Mouse (Mus musculus) CH12.LX (cell line): ENCODE measurements at regions not wholly inside any gene's neighbourhood (a gene's known extent, or its start where the extent isn't known, plus 50 kb on each side); places are given as distances from the start of the nearest gene placed in this dataset.

Experiments used
- DNase-seq: peaks from one replicate; pipeline ENCODE4 v3.0.0-alpha.2; 2013; ENCODE audit errors: extremely low read depth
- H3K27ac ChIP-seq: 2 replicates; pipeline ENCODE4 v1.5.1; 2012; ENCODE audit warnings: low read depth, mild to moderate bottlenecking, control low read depth, moderate library complexity; ENCODE audit not compliant: insufficient read depth
- H3K27me3 ChIP-seq: replicated peaks from 2 replicates; pipeline ENCODE3; 2012; ENCODE audit warnings: inconsistent platforms
- H3K36me3 ChIP-seq, 2 experiments: replicated peaks in 1 of 2; 2 replicates each; pipeline versions ENCODE3 to v1.6.1; 2012; ENCODE audit warnings: inconsistent platforms in 1 of 2, low read length in 1 of 2, mild to moderate bottlenecking in 1 of 2, mixed read lengths in 1 of 2, moderate library complexity in 1 of 2; ENCODE audit not compliant: control insufficient read depth in 1 of 2, insufficient read depth in 1 of 2
- H3K4me1 ChIP-seq, 2 experiments: 2 replicates each; pipeline ENCODE4 v1.6.1; 2012; ENCODE audit warnings: inconsistent platforms in 1 of 2, moderate library complexity in 1 of 2; ENCODE audit not compliant: insufficient read depth in 2 of 2, control insufficient read depth in 1 of 2
- H3K4me2 ChIP-seq: 2 replicates; pipeline ENCODE4 v1.6.1; 2012; ENCODE audit warnings: low read depth, mild to moderate bottlenecking, control low read depth; ENCODE audit not compliant: poor library complexity, insufficient read depth, severe bottlenecking
- H3K4me3 ChIP-seq, 3 experiments: fragments of 150-350 bp in 1 of 3; sonication (generic) in 1 of 3; replicated peaks in 1 of 3; 2 replicates each; pipeline versions ENCODE3 to v1.5.1; 2011 to 2012; ENCODE audit warnings: low read depth in 2 of 3, low read length in 2 of 3, mild to moderate bottlenecking in 2 of 3, moderate library complexity in 2 of 3, control low read depth in 1 of 3, improper control_type of control experiment in 1 of 3, inconsistent platforms in 1 of 3, mixed read lengths in 1 of 3; ENCODE audit not compliant: poor library complexity in 1 of 3
- H3K79me2 ChIP-seq: replicated peaks from 2 replicates; pipeline ENCODE4 v1.6.1; 2012; ENCODE audit warnings: mild to moderate bottlenecking, moderate library complexity; ENCODE audit not compliant: control insufficient read depth, poor library complexity, insufficient read depth, severe bottlenecking; ENCODE audit errors: extremely low read depth
- H3K9ac ChIP-seq: 2 replicates; pipeline ENCODE4 v1.6.1; 2012; ENCODE audit warnings: low read depth, mild to moderate bottlenecking, control low read depth, moderate library complexity; ENCODE audit not compliant: insufficient read depth
- H3K9me3 ChIP-seq: replicated peaks from 2 replicates; pipeline ENCODE3; 2012; ENCODE audit warnings: low read length, inconsistent platforms, mixed read lengths
- CHD2 ChIP-seq: IDR thresholded peaks from 2 replicates; pipeline ENCODE4 v1.6.1; 2011; ENCODE audit warnings: low read length, improper control_type of control experiment
- CTCF ChIP-seq, 2 experiments: IDR thresholded peaks in 1 of 2; conservative IDR thresholded peaks in 1 of 2; 2 replicates each; pipeline ENCODE4 v1.5.1; 2011 to 2012; ENCODE audit warnings: low read depth in 2 of 2, low read length in 2 of 2, improper control_type of control experiment in 1 of 2, inconsistent platforms in 1 of 2, mild to moderate bottlenecking in 1 of 2, moderate library complexity in 1 of 2
- EP300 ChIP-seq: IDR thresholded peaks from 2 replicates; pipeline ENCODE4 v1.6.1; 2011; ENCODE audit warnings: low read length, improper control_type of control experiment
- ETS1 ChIP-seq: conservative IDR thresholded peaks from 2 replicates; pipeline ENCODE4 v1.6.1; 2012; ENCODE audit warnings: low read depth, mild to moderate bottlenecking, inconsistent platforms, low read length, improper control_type of control experiment, moderate library complexity
- GABPA ChIP-seq: IDR thresholded peaks from 2 replicates; pipeline ENCODE4 v1.6.1; 2012; ENCODE audit warnings: low read depth, low read length, improper control_type of control experiment, inconsistent platforms; ENCODE audit not compliant: insufficient replicate concordance
- HCFC1 ChIP-seq: IDR thresholded peaks from 2 replicates; pipeline ENCODE4 v1.6.1; 2012; ENCODE audit warnings: low read depth, mild to moderate bottlenecking, inconsistent platforms, low read length, improper control_type of control experiment
- JUN ChIP-seq: IDR thresholded peaks from 2 replicates; pipeline ENCODE4 v1.6.1; 2011; ENCODE audit warnings: low read depth, mild to moderate bottlenecking, low read length, improper control_type of control experiment, moderate library complexity; ENCODE audit not compliant: insufficient read depth
- JUND ChIP-seq: conservative IDR thresholded peaks from 2 replicates; pipeline ENCODE4 v1.6.1; 2011; ENCODE audit warnings: low read depth, low read length, improper control_type of control experiment
- MXI1 ChIP-seq: IDR thresholded peaks from 2 replicates; pipeline ENCODE4 v1.6.1; 2011; ENCODE audit warnings: mild to moderate bottlenecking, low read depth, low read length, improper control_type of control experiment
- MYC ChIP-seq: IDR thresholded peaks from 2 replicates; pipeline ENCODE4 v1.6.1; 2011; ENCODE audit warnings: low read depth, mild to moderate bottlenecking, improper control_type of control experiment, low read length
- NELFE ChIP-seq: IDR thresholded peaks from 2 replicates; pipeline ENCODE4 v1.6.1; 2011; ENCODE audit warnings: low read depth, low read length, improper control_type of control experiment
- NRF1 ChIP-seq: IDR thresholded peaks from 2 replicates; pipeline ENCODE4 v1.6.1; 2014; ENCODE audit warnings: low read depth, mild to moderate bottlenecking, inconsistent platforms, low read length, improper control_type of control experiment, moderate library complexity
- RAD21 ChIP-seq: IDR thresholded peaks from 2 replicates; pipeline ENCODE4 v1.6.1; 2011; ENCODE audit warnings: low read depth, mild to moderate bottlenecking, low read length, improper control_type of control experiment, moderate library complexity
- RCOR1 ChIP-seq: conservative IDR thresholded peaks from 2 replicates; pipeline ENCODE4 v1.6.1; 2012; ENCODE audit warnings: low read depth, mild to moderate bottlenecking, inconsistent platforms, low read length, improper control_type of control experiment
- TBP ChIP-seq: conservative IDR thresholded peaks from 2 replicates; pipeline ENCODE4 v1.6.1; 2011; ENCODE audit warnings: low read depth, low read length, improper control_type of control experiment
- TCF12 ChIP-seq: IDR thresholded peaks from 2 replicates; pipeline ENCODE4 v1.6.1; 2014; ENCODE audit warnings: low read depth, mild to moderate bottlenecking, inconsistent platforms, low read length, improper control_type of control experiment
- UBTF ChIP-seq: IDR thresholded peaks from 2 replicates; pipeline ENCODE4 v1.6.1; 2012; ENCODE audit warnings: low read depth, mild to moderate bottlenecking, inconsistent platforms, low read length, improper control_type of control experiment, moderate library complexity
- USF2 ChIP-seq: conservative IDR thresholded peaks from 2 replicates; pipeline ENCODE4 v1.6.1; 2011; ENCODE audit warnings: low read depth, low read length, improper control_type of control experiment
- ZMIZ1 ChIP-seq: IDR thresholded peaks from 2 replicates; pipeline ENCODE4 v1.6.1; 2012; ENCODE audit warnings: low read depth, mild to moderate bottlenecking, inconsistent platforms, low read length, improper control_type of control experiment
- dilution Hi-C: fragments of 300-500 bp; cut with MboI; formaldehyde crosslinking; loops from 2 replicates; pipeline ENCODE4 v1.14.3; 2020; ENCODE audit warnings: low sequenced_read_pairs; ENCODE audit not compliant: extremely low pct_unique_long_range_greater_than_20kb, extremely low pct_ligation_motif_present
- in situ Hi-C: fragments of 300-500 bp; cut with MboI; formaldehyde crosslinking; loops from 3 replicates; pipeline ENCODE4 v1.14.3; 2019; ENCODE audit warnings: low sequenced_read_pairs, low pct_ligation_motif_present, low pct_unique_long_range_greater_than_20kb, mixed read lengths

- Histone ChIP-seq H3K36me3 (no peaks in the 10 kb centered on the region), H3K4me3 (no peak overlapping the region), H3K4me1 (no peaks in the 10 kb centered on the region), H3K9ac (no peak overlapping the region), H3K4me2 (no peak overlapping the region), H3K79me2 (no peaks in the 10 kb centered on the region), H3K27me3 (no peaks in the 10 kb centered on the region), H3K27ac (no peak overlapping the region), H3K9me3 (peaks cover 4% of the 10 kb centered on the region)
- dilution Hi-C loops (no loop called here), in situ Hi-C loops (no loop called here)
- TF ChIP-seq GABPA (no peak), ZMIZ1 (no peak), CTCF (conservative IDR thresholded peaks at IDR 0.05 in 1 of 2, IDR thresholded peaks at IDR 0.05 in 1 of 2; ENCODE audit: low read depth in 2 of 2, low read length in 2 of 2) (no peak), ETS1 (no peak), RAD21 (no peak), MXI1 (no peak), EP300 (no peak)
- DNase-seq = no peak
Measured at GRCm38 (mm10) chr10:42117523-42117922, 99.3 kb upstream of the Armc2 start.

- H3K4me3 ChIP-seq = no peak overlapping the region
- dilution Hi-C loops (no loop called here), in situ Hi-C loops (no loop called here)
- no peak overlapping the region for H3K27ac ChIP-seq
- H3K4me2 ChIP-seq = no peak overlapping the region
- no peak overlapping the region for H3K9ac ChIP-seq
- peaks cover 4% of the 10 kb centered on the region for H3K9me3 ChIP-seq
- no peaks in the 10 kb centered on the region for H3K36me3 ChIP-seq
- H3K79me2 ChIP-seq = no peaks in the 10 kb centered on the region
- H3K4me1 ChIP-seq = no peaks in the 10 kb centered on the region
- H3K27me3 ChIP-seq = no peaks in the 10 kb centered on the region
- no peak for DNase-seq
- no peak for TF ChIP-seq NELFE
Measured at GRCm38 (mm10) chr10:42115920-42116298, 97.7 kb upstream of the Armc2 start.

DNA sequence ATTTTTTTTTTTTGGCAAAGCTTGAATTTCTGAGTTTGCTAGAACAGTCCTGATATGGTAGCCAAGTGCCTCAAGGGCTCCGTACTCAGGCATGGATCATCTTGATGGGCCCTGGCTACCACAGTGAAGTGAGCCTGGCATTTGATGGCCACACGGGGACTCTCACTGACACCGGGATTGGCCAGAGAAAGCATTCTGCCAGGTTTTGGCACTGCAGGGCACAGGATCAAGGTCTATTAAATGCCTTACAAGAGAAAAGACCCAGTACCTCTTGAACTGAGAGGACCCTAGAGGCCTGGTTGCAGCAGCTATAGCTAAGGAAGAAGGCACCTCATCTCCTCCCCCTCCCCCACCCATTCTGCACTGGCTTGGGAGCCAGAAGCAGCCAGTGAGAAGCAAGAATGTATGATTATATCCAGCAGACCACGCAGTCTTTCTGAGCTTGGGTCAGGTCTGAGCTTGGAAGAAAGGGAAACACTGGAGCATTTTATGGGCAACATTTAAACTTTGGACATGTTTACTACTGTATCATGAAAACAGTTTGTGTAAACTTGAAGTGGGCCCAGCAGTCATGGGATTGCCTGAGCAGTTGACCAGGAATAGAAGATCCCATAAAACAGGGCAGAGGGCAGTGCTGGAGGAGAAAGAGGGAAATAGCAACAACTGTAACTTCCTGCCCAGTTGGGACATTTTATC lies 97.1 kb upstream of the Armc2 start:
- Histone ChIP-seq H3K27ac (no peak overlapping the region), H3K9me3 (peaks cover 4% of the 10 kb centered on the region), H3K36me3 (no peaks in the 10 kb centered on the region), H3K27me3 (no peaks in the 10 kb centered on the region), H3K4me2 (no peak overlapping the region), H3K4me1 (no peaks in the 10 kb centered on the region), H3K4me3 (no peak overlapping the region), H3K9ac (no peak overlapping the region), H3K79me2 (no peaks in the 10 kb centered on the region)
- DNase-seq = no peak
- in situ Hi-C loops (no loop called here), dilution Hi-C loops (no loop called here)
- TF ChIP-seq HCFC1 = no peak
- no peak for TF ChIP-seq ETS1
- TF ChIP-seq RCOR1 = no peak
- TF ChIP-seq EP300 = no peak
- no peak for TF ChIP-seq CHD2
- no peak for TF ChIP-seq JUN
- TF ChIP-seq TBP = no peak
- no peak for TF ChIP-seq USF2
- no peak for TF ChIP-seq UBTF
- TF ChIP-seq ZMIZ1 = no peak
- TF ChIP-seq TCF12 = no peak
- TF ChIP-seq JUND = no peak
- no peak for TF ChIP-seq MYC
- no peak for TF ChIP-seq NRF1
